Mouse (Mus musculus) hindbrain, embryonic 14.5 days (tissue): ENCODE data around the gene Tmem191c. TPM values are rescaled to one million over a fixed set of nuclear protein-coding genes. Genes with fewer than 3 reads are reported as not detected.

Experiments used
- ATAC-seq: fragments of 200-750 bp; cut with Nextera tagmentation; 2 replicates; pipeline ENCODE4 v1.8.0; 2017; ENCODE audit warnings: moderate number of reproducible peaks, mild to moderate bottlenecking, moderate TSS enrichment, moderate library complexity; ENCODE audit not compliant: low FRiP score
- DNase-seq: peaks from one replicate; pipeline ENCODE4 v3.0.0-alpha.2; 2015; ENCODE audit warnings: low spot score
- H3K27ac ChIP-seq: fragments of 300-500 bp; sonication (generic); 2 replicates; pipeline ENCODE4 v1.5.1; 2014; ENCODE audit warnings: mild to moderate bottlenecking, moderate library complexity
- H3K27me3 ChIP-seq: fragments of 300-500 bp; sonication (generic); 2 replicates; pipeline ENCODE4 v1.6.1; 2014; ENCODE audit warnings: mild to moderate bottlenecking, low read length, mixed read lengths; ENCODE audit not compliant: control insufficient read depth, insufficient read depth
- H3K36me3 ChIP-seq: fragments of 300-500 bp; sonication (generic); replicated peaks from 2 replicates; pipeline ENCODE4 v1.6.1; 2014; ENCODE audit not compliant: control insufficient read depth, insufficient read depth
- H3K4me1 ChIP-seq: fragments of 300-500 bp; sonication (generic); replicated peaks from 2 replicates; pipeline ENCODE4 v1.6.1; 2014; ENCODE audit warnings: antibody characterized with exemption, low read length, mixed read lengths; ENCODE audit not compliant: control insufficient read depth, insufficient read depth
- H3K4me2 ChIP-seq: fragments of 300-500 bp; sonication (generic); replicated peaks from 2 replicates; pipeline ENCODE4 v1.6.1; 2014; ENCODE audit warnings: mild to moderate bottlenecking, moderate library complexity
- H3K4me3 ChIP-seq: fragments of 300-500 bp; sonication (generic); replicated peaks from 2 replicates; pipeline ENCODE4 v1.5.1; 2014; ENCODE audit warnings: mild to moderate bottlenecking, low read length
- H3K9ac ChIP-seq: fragments of 300-500 bp; sonication (generic); 2 replicates; pipeline ENCODE4 v1.6.1; 2014
- H3K9me3 ChIP-seq: fragments of 300-500 bp; sonication (generic); 2 replicates; pipeline ENCODE4 v1.6.1; 2016; ENCODE audit warnings: low read length; ENCODE audit not compliant: control insufficient read depth
- WGBS: fragments of 180-500 bp; shearing (Covaris S2); extraction: QIAGEN DNeasy Blood & Tissue Kit; methylation state at CpG from one replicate; pipeline ENCODE4 v1.1.7; 2014; 5-methylcytosine and 5-hydroxymethylcytosine counted together
- polyA plus RNA-seq: library from polyadenylated mRNA; unstranded; fragments of >200 nt; fragmentation: Nextera tagmentation; extraction: Ambion mirVana; gene quantifications from 2 replicates; pipeline ENCODE4 v1.2.1, GENCODE M21; 2014

Gene Tmem191c
- polyA plus RNA-seq, 1 experiment from 2014 or later = 36.6 TPM

DNA sequence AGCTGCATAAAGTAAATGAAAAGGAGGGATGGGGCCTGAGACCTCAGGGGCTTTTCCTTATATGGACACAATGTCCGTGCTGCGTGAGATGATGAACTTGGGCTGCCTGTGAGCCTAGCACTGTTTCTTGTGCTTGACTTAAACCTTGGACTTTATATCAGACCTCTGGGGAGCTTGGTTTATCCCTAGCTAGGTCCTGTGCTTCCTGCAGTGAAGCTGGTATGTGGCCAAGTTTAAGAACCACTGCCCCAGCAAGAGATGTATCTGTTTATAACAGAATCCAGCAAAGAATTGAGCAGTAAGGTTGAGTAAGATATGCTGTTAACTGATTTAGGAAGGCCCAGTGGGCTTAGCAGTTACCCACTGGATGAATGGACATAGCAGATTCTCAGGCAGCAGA lies 36.5 kb upstream of the Tmem191c start:
- Histone ChIP-seq H3K9ac (no peak overlapping the region), H3K4me3 (no peak overlapping the region), H3K27ac (no peak overlapping the region), H3K9me3 (no peaks in the 10 kb centered on the region), H3K27me3 (no peaks in the 10 kb centered on the region), H3K4me1 (peaks cover 25% of the 10 kb centered on the region), H3K36me3 (no peaks in the 10 kb centered on the region), H3K4me2 (no peak overlapping the region)
- 75% methylated on average over 2 of the region's 2 CpGs for WGBS
- DNase-seq (no peak), ATAC-seq (no peak)

DNA sequence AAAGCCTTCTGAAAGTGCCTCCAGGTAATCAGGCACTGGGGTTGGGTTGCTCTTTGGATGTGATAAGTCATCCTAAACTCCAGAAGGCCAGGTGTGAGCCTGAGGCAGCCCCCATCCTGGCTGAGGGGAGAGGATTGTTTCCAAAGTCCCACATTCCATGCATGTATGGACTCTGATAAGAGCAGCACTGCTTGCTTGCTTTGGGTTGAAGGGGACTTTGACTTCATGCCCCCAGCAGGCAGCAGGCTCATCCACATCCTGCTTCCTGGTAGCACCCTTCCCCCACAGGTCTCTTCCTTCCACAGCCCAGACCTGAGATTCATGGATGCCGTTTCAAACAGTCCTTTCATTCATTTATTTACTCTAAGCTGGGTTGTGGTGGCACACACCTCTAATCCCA lies 32.1 kb upstream of the Tmem191c start:
- no peak overlapping the region for H3K4me3 ChIP-seq
- H3K4me1 ChIP-seq = 0 out of 2 replicates have a peak, but pooled peaks cover 4% of the 10 kb centered on the region
- no peaks in the 10 kb centered on the region for H3K9me3 ChIP-seq
- ATAC-seq = no peak
- no peaks in the 10 kb centered on the region for H3K27me3 ChIP-seq
- no peaks in the 10 kb centered on the region for H3K36me3 ChIP-seq
- no peak overlapping the region for H3K27ac ChIP-seq
- WGBS = 63% methylated on average over 1 of the region's 1 CpGs
- no peak overlapping the region for H3K9ac ChIP-seq
- DNase-seq = no peak
- H3K4me2 ChIP-seq = no peak overlapping the region

DNA sequence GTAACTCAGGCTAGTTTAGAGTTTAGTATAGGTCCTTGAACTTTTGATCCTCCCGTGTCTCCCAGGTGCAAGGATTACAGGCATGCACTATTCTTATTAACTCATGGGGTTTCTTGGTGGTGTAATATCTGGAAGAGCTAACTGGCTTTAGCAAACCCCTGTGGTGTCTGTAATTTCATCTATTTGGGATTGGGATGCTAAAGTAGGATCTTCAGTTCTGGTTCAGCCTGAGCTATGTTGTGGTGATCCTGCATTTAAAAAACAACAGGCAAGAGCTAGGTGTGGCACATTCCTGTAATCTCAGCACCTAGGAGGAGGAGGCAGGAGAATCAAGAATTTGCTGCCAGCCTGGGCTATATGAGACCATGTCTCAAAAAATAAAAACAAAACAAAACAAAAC lies 30.9 kb upstream of the Tmem191c start:
- ATAC-seq (no peak), DNase-seq (no peak)
- Histone ChIP-seq H3K9me3 (no peaks in the 10 kb centered on the region), H3K36me3 (no peaks in the 10 kb centered on the region), H3K27ac (no peak overlapping the region), H3K9ac (no peak overlapping the region), H3K27me3 (no peaks in the 10 kb centered on the region), H3K4me1 (no peaks in the 10 kb centered on the region), H3K4me3 (no peak overlapping the region), H3K4me2 (no peak overlapping the region)
- 75% methylated on average over 1 of the region's 1 CpGs for WGBS

DNA sequence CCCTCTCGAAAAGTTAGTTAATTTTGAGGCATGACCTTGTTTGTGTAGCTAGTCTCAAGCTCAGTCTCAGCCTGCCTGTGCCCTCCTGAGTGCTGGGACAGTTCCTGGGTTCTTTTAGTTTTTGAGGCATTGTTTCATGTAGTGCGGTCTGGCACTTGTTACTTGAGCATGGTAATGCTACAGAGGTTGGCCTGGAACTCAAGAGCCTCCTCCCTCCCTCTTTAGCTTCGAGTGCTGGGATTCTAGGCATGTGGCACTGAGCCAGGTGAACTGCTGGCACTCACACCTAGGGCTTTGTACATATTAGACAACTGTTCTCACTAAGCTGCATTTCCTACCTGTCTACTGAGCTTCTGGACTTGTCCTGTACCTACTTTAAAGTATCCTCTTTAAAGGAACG lies 28.1 kb upstream of the Tmem191c start:
- no peak overlapping the region for H3K27ac ChIP-seq
- no peaks in the 10 kb centered on the region for H3K36me3 ChIP-seq
- H3K27me3 ChIP-seq = no peaks in the 10 kb centered on the region
- 72% methylated on average over 4 of the region's 4 CpGs for WGBS
- peaks cover 14% of the 10 kb centered on the region for H3K4me1 ChIP-seq
- DNase-seq (peak; percentile 26), ATAC-seq (no peak)
- H3K9ac ChIP-seq = no peak overlapping the region
- H3K4me3 ChIP-seq = no peak overlapping the region
- no peaks in the 10 kb centered on the region for H3K9me3 ChIP-seq
- no peak overlapping the region for H3K4me2 ChIP-seq

DNA sequence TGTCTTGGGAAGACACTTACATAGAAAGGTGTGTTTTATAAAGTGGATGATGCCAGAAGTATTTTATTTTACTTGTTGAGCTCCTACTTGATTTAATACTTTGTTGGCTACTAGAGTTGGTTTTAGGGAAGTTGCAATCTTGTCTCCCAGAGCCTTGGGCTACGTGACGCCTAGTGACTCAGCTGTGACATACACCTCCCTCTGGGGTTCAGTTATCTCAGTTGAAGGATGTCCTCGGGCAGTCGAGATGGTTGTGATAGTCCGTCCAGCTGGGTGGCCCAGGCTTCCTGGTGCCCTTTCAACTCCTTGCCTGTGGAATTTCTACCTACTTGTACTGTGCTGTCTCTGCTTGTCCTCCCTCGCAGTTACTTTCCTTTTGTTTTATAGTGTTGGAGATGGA lies 26.7 kb upstream of the Tmem191c start:
- Histone ChIP-seq H3K9ac (no peak overlapping the region), H3K9me3 (no peaks in the 10 kb centered on the region), H3K4me1 (peaks cover 28% of the 10 kb centered on the region), H3K4me2 (no peak overlapping the region), H3K36me3 (no peaks in the 10 kb centered on the region), H3K27ac (no peak overlapping the region), H3K4me3 (no peak overlapping the region), H3K27me3 (no peaks in the 10 kb centered on the region)
- DNase-seq (no peak), ATAC-seq (no peak)
- WGBS = 75% methylated on average over 6 of the region's 6 CpGs

DNA sequence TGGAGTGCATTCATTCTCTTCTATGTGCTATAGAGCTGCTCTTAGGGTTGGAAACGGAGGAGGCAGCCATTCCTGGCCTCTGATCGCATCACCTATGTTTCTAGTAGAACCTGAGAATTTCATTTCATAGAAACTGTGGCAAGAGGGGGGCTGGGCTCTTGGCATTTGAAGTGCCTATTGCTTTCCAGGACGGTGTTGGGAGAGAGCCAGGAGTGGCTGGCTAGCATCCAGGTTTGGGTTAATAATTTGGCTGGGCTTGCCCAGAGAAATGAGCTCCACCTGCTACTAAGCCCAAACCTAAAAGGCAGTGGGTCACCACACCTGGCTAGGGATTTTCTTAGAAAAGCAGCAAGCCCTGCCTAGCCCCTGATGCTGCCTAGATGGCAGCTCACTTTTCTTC lies 24.3 kb upstream of the Tmem191c start:
- Histone ChIP-seq H3K4me1 (peaks cover 30% of the 10 kb centered on the region), H3K4me3 (no peak overlapping the region), H3K27ac (no peak overlapping the region), H3K9me3 (no peaks in the 10 kb centered on the region), H3K27me3 (no peaks in the 10 kb centered on the region), H3K9ac (no peak overlapping the region), H3K4me2 (no peak overlapping the region), H3K36me3 (peaks cover 8% of the 10 kb centered on the region; the same call in 1 of the 2 replicates)
- DNase-seq (peak; percentile 64), ATAC-seq (0 out of 2 replicates have a peak, but pooled peaks have one; percentile 4)
- 62% methylated on average over 3 of the region's 3 CpGs for WGBS

GRCm38 (mm10) chr16:17252086-17252726 lies 23.7 kb upstream of the Tmem191c start:
- Histone ChIP-seq H3K9me3 (no peaks in the 10 kb centered on the region), H3K27me3 (no peaks in the 10 kb centered on the region), H3K9ac (no peak overlapping the region), H3K36me3 (peaks cover 14% of the 10 kb centered on the region), H3K4me1 (peaks cover 30% of the 10 kb centered on the region), H3K27ac (no peak overlapping the region), H3K4me3 (no peak overlapping the region), H3K4me2 (no peak overlapping the region)
- ATAC-seq = no peak
- WGBS = 79% methylated on average over 3 of the region's 3 CpGs
- DNase-seq = no peak

DNA sequence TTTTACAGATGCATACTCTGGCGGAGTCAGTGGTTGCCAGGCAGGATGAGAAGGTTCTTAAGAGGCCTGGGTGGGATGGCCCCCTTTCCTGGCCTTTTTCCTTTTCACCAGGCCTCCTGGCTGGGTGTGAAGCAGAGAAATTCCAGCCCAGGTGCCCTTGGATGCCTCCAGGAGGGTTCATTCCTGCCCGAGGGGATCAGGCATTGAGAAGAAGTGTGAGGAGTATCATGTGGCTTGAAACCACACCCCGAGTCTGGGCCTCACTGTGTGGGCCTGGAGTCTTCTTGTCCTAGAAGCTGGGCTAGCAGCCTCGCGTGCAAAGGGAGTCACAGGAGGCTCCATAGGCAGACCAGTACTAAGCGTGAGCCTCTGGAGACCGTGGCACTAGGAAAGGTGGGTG lies 23.0 kb upstream of the Tmem191c start:
- 66% methylated on average over 7 of the region's 7 CpGs for WGBS
- H3K4me3 ChIP-seq = no peak overlapping the region
- DNase-seq (no peak), ATAC-seq (no peak)
- H3K4me1 ChIP-seq = peaks cover 30% of the 10 kb centered on the region
- H3K4me2 ChIP-seq = no peak overlapping the region
- H3K27me3 ChIP-seq = no peaks in the 10 kb centered on the region
- no peak overlapping the region for H3K27ac ChIP-seq
- peaks cover 21% of the 10 kb centered on the region for H3K36me3 ChIP-seq
- no peaks in the 10 kb centered on the region for H3K9me3 ChIP-seq
- no peak overlapping the region for H3K9ac ChIP-seq

- no peak overlapping the region for H3K27ac ChIP-seq
- H3K9me3 ChIP-seq = no peaks in the 10 kb centered on the region
- ATAC-seq (no peak), DNase-seq (no peak)
- H3K4me3 ChIP-seq = no peak overlapping the region
- H3K4me1 ChIP-seq = peaks cover 30% of the 10 kb centered on the region
- H3K9ac ChIP-seq = no peak overlapping the region
- no peak overlapping the region for H3K4me2 ChIP-seq
- H3K36me3 ChIP-seq = peaks cover 33% of the 10 kb centered on the region
- 12% methylated on average over 4 of the region's 4 CpGs for WGBS
- H3K27me3 ChIP-seq = no peaks in the 10 kb centered on the region
Observed at GRCm38 (mm10) chr16:17254005-17254597, 21.8 kb upstream of the Tmem191c start.
